Mouse (Mus musculus) forelimb bud, embryonic 11.5 days (tissue): ENCODE measurements at regions not wholly inside any gene's neighbourhood (a gene's known extent, or its start where the extent isn't known, plus 50 kb on each side); places are given as distances from the start of the nearest gene placed in this dataset.
"Not testable (repeated sequence)": the region's sequence is repeated elsewhere in the genome, so short reads cannot be mapped to it uniquely, and the experiment has no call there.

Source experiments
- DNase-seq: peaks from one replicate; pipeline ENCODE4 v3.0.0-alpha.2; 2012; ENCODE audit warnings: low read depth, low spot score

GRCm38 (mm10) chr2:117450172-117450865 is 107.5 kb upstream of the Rasgrp1 start:
- DNase-seq = peak; percentile 32

- DNase-seq = no peak
Observed at GRCm38 (mm10) chr2:117451818-117452217, 109.0 kb upstream of the Rasgrp1 start.

DNA sequence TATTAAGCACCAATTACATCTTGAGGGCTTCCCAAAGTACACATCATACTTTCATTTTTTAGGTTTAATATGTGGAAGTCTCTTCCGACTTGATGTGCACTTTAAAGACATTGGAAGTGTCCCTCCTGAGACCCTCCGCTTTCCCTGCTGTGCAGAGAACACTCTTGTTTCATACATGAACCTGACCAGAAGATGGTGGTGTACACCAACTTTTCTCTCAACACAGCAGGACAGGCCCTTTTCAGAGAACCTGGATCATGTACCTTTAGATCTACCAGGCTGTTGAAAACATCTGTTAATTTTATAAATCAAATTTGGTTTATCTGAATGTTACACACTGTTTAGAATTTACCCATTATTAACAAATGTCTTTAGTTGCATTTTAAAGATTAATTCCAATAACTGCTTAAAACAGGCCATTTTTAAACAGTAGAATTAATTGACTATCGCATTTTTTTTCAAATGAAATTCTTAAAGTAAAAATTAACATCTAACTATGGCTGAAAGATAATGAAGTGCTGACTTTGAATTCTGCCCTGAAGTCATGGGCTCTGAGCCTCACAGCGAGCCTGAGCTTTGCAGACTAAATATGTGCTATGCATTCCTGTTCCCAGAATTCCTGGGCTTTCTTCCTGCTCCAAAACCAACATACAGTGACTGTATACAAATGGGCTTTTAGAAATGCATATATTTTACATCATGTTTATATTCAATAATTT is 112.4 kb upstream of the Rasgrp1 start:
- DNase-seq = no peak

GRCm38 (mm10) chr2:117455740-117456455 is 113.1 kb upstream of the Rasgrp1 start:
- no peak for DNase-seq

DNA sequence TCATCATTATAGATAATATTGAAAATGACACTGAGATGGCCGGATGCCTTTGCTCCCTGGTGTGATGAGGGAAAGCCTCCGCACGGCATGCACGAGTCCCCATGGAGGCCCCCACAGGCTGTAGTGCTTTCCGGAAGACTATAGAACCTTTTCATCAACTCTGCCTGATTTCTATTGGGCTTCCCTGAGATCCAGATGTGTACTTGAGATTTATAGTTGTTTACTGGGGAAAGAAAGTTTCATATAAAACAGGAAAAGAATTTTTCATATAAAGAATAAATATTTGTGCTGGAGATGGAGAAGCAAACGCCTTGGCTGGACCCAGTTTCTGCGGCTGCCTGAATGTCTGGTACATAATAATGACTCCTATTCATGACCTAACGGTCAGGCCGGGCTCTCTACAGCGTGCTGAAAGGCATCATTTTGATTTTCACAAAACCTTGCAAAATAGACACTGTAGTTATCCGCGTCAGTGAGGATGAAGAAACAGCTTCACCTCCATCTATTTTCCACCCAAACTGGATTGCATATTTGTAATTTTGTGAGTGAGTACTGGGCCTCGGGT is 113.7 kb upstream of the Rasgrp1 start:
- no peak for DNase-seq

- DNase-seq = no peak
Observed at GRCm38 (mm10) chr2:117461541-117462290, 118.9 kb upstream of the Rasgrp1 start.

GRCm38 (mm10) chr2:117474885-117475542 is 132.2 kb upstream of the Rasgrp1 start:
- no peak for DNase-seq

GRCm38 (mm10) chr2:117475561-117475960 is 132.8 kb upstream of the Rasgrp1 start:
- peak; percentile 17 for DNase-seq

DNA sequence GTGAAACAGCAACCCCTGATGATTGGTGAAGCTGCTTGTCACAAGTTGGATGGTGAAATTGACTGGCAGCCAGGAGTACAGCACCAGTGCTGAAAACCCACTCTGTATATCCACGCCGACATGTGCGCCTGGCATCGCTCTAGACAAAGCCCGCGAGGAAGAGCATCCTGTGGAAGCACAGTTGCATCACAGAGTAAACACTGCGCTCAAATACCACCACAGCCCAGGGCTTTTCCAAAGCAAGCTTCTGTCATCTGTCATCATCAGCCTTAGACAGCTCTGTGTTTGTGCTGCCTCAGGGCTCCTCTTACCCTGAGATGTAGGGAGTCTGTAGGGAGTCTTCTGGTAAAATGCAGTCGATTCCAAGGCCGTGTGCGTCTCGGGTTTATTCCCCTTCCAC is 134.7 kb upstream of the Rasgrp1 start:
- not testable (repeated sequence) for DNase-seq

GRCm38 (mm10) chr2:117479244-117480009 is 136.6 kb upstream of the Rasgrp1 start:
- DNase-seq = not testable (repeated sequence)

DNA sequence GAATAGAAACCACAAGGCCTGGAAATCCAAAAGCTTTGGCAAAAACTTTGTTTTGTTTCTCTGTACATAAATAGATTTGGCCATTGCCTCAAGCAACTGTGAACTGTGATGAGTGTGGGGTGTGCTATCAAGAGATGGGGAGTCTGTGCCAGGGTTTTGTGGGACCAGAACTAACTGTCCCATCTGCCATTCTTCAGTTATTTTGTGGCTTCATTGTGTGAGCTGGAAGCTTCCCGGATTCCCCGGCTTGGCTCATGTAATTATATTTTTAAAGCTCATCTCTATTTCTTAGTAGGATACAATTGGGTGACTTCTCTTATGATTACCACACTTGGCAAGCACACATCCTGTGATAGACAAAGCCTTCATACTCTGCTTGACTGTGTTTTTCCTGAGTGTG is 143.6 kb upstream of the Rasgrp1 start:
- no peak for DNase-seq

DNA sequence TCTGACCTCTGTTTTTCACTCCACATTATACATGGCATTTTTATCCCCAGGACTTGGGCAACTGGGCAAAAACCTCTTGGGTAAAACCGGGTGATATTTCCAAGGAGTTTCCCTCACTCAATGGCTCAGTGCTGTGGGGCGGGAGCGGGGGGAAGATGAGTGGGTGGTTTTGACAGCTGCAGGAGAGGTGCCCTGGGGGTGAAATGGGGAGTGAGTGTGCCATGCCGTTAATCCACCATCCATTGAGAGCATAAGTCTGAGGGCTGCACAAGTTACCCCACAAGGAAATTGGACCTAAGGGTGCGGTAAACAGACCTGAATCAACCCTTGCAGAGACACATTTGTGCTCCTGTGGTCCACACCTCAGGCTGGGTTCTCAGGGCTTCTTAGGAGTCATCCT is 155.8 kb upstream of the Rasgrp1 start:
- DNase-seq = no peak

GRCm38 (mm10) chr2:117502611-117503010 is 159.8 kb upstream of the Rasgrp1 start:
- DNase-seq = no peak

DNA sequence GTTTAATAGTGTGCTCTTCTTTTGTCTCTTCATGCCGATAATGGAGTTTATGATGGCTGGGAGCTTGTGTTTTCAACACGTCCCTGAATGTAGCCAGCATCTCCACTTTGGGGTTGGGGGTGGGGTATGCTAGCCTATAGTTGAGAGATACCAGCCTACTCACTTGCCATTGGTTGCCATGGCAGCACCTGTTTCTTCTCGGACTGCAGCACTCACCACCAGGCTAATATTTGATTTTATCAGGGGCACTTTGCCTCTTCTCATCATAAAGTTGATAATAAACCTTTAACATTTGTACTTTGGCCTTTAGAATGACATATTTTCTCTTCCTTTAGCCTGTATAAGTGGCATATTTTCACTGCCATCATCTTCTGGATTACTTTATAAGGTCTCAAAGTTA is 168.9 kb upstream of the Rasgrp1 start:
- no peak for DNase-seq

GRCm38 (mm10) chr2:117512551-117512950 is 169.8 kb upstream of the Rasgrp1 start:
- DNase-seq = no peak

- no peak for DNase-seq
Observed at GRCm38 (mm10) chr2:117524437-117524836, 181.6 kb upstream of the Rasgrp1 start.

DNA sequence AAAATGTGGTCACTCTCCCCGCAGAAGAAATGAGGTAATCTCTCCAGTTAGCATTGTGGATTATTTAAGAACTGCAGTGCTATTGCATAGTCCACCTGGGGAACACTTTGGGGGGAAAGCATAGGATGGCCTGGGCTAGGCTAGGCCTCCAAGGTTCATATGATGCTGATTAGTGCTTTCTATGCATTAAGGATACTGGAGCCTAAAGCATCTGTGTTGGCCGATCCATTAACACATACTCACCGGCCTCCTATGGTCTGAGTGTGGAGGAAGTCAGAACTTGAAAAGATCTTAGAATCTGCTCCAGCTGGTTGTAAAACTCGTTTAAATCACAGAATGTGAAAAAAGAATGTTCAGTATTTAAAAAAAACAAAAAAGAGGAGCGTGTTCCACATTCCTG is 196.1 kb upstream of the Rasgrp1 start:
- DNase-seq = peak; percentile 41

DNA sequence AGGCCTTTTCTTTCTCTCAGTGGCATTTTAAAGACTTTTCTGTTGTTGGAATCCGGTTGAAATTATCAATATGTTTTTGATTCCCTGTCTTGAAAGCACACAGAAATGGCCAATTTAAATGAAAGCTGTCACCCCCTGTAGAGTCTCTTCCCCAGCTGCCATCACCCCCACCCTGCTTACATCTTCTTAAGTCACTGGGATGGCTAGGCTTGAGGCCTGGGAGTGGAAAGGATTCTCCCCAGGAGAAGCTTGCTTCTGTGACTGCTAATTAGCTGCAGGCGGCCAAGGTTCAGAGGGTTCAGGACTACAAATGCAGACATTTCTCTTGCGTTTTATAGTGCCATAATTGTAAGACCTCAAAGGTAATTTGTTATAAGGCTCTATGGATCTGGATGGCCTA is 196.5 kb upstream of the Rasgrp1 start:
- peak; percentile 42 for DNase-seq

GRCm38 (mm10) chr2:117541471-117541870 is 198.7 kb upstream of the Rasgrp1 start:
- DNase-seq = peak; percentile 73

DNA sequence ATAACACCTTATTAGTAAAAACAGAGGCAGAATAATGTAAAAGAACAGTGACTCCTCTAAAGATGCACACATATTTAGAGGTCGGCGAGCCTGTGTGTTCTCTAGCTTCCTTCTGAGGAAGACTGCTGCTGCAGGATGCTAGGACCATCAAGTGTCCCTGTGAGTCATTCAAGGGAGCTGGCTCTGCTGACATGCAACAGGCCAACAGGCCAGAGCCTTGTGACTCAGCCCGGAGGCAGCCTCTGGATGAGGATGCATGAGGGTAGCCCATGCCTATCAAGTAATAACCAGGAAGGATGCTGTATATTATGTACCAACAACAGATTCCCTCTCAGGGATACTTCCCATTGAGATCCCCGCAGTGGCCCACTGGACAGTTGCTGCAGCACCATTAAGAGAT is 199.5 kb upstream of the Rasgrp1 start:
- no peak for DNase-seq
